ENCODE assay signal across 8 mouse cellular contexts in genomic region chr14:124191913-124192814, GRCm38 (mm10).
A peak's percentile ranks its signal among the peaks of the same experiment; 100 is the strongest.
DNase-seq lines count a peak whose midpoint lies in the region; ATAC-seq and TF ChIP-seq lines count a peak whose summit lies in the region.

No protein-coding gene starts in this region.

- H3K9me3 ChIP-seq in forebrain, embryonic 16.5 days (ENCODE audit: control insufficient read depth, low read length) = no peaks in the 10 kb centered on the region
- no peaks in the 10 kb centered on the region for H3K9me3 ChIP-seq in intestine, embryonic 15.5 days
- no peaks in the 10 kb centered on the region for H3K9me3 ChIP-seq in limb, embryonic 12.5 days

- peak; percentile 53 to 55 for DNase-seq in left cerebral cortex, adult 18-20 months (ENCODE audit: low spot score in 2 of 2)
- DNase-seq in left cerebral cortex, adult 11 months (ENCODE audit: low spot score) = no peak
- peak; percentile 75 to 83 for DNase-seq in cerebellum, adult 18-20 months
- peak; percentile 56 for DNase-seq in right cerebral cortex, adult 18-20 months
- no peak for DNase-seq in thymus, adult 2 months

- peak overlapping the region; percentile 62 for H3K4me3 ChIP-seq in forebrain, embryonic 16.5 days (replicated peaks; ENCODE audit: low read length)
- H3K4me3 ChIP-seq in intestine, embryonic 15.5 days (replicated peaks) = peak overlapping the region; percentile 24
- peak overlapping the region; percentile 21 for H3K4me3 ChIP-seq in limb, embryonic 12.5 days (replicated peaks)
- no peak overlapping the region for H3K4me3 ChIP-seq in thymus, adult 2 months (ENCODE audit: control insufficient read depth, insufficient read depth, low read length)

- H3K4me2 ChIP-seq in forebrain, embryonic 16.5 days (ENCODE audit: low read length) = peak overlapping the region; percentile 95
- H3K4me2 ChIP-seq in intestine, embryonic 15.5 days (replicated peaks) = peak overlapping the region; percentile 59
- H3K4me2 ChIP-seq in limb, embryonic 12.5 days = peak overlapping the region; percentile 48

- TF ChIP-seq CTCF in thymus, adult 2 months (IDR thresholded peaks at IDR 0.05; ENCODE audit: borderline replicate concordance, control insufficient read depth, extremely low read depth, insufficient read depth, low read length, poor library complexity) = no peak

- H3K27ac ChIP-seq in forebrain, embryonic 16.5 days (ENCODE audit: low read length) = peak overlapping the region; percentile 54
- no peak overlapping the region for H3K27ac ChIP-seq in intestine, embryonic 15.5 days
- no peak overlapping the region for H3K27ac ChIP-seq in limb, embryonic 12.5 days
- H3K27ac ChIP-seq in thymus, adult 2 months (ENCODE audit: control insufficient read depth, insufficient read depth, low read length) = no peak overlapping the region

- peak; percentile 84 for ATAC-seq in forebrain, embryonic 16.5 days
- ATAC-seq in intestine, embryonic 15.5 days = peak; percentile 78
- peak; percentile 56; the same call in 1 of the 2 replicates for ATAC-seq in limb, embryonic 12.5 days (ENCODE audit: insufficient number of reproducible peaks, insufficient read depth, low FRiP score, low TSS enrichment, low read depth)

- under 1% methylated on average over 42 of the region's 42 CpGs for WGBS in forebrain, embryonic 16.5 days
- WGBS in intestine, embryonic 15.5 days = 1% methylated on average over 42 of the region's 42 CpGs
- WGBS in limb, embryonic 12.5 days = 2% methylated on average over 40 of the region's 42 CpGs
- WGBS in thymus, adult 2 months = 9% methylated on average over 42 of the region's 42 CpGs

- H3K4me1 ChIP-seq in forebrain, embryonic 16.5 days (replicated peaks; ENCODE audit: control insufficient read depth, insufficient read depth, low read length) = peaks cover 20% of the 10 kb centered on the region
- peaks cover 4% of the 10 kb centered on the region; the same call in 1 of the 2 replicates for H3K4me1 ChIP-seq in intestine, embryonic 15.5 days (replicated peaks)
- peaks cover 6% of the 10 kb centered on the region; the same call in 1 of the 2 replicates for H3K4me1 ChIP-seq in limb, embryonic 12.5 days (replicated peaks)
- no peaks in the 10 kb centered on the region for H3K4me1 ChIP-seq in thymus, adult 2 months (replicated peaks; ENCODE audit: control insufficient read depth, insufficient read depth, low read length)

- no peaks in the 10 kb centered on the region for H3K27me3 ChIP-seq in forebrain, embryonic 16.5 days (replicated peaks; ENCODE audit: control insufficient read depth, insufficient read depth, low read length)
- H3K27me3 ChIP-seq in intestine, embryonic 15.5 days (replicated peaks) = peaks cover 24% of the 10 kb centered on the region
- peaks cover 38% of the 10 kb centered on the region for H3K27me3 ChIP-seq in limb, embryonic 12.5 days
- no peaks in the 10 kb centered on the region for H3K27me3 ChIP-seq in thymus, adult 2 months (ENCODE audit: control insufficient read depth, insufficient read depth, low read length)

- TF ChIP-seq POLR2A in thymus, adult 2 months (IDR thresholded peaks at IDR 0.05; ENCODE audit: control insufficient read depth, extremely low read depth, insufficient read depth, low read length, poor library complexity) = no peak

- H3K9ac ChIP-seq in forebrain, embryonic 16.5 days (replicated peaks; ENCODE audit: low read depth, low read length) = peak overlapping the region; percentile 74
- H3K9ac ChIP-seq in intestine, embryonic 15.5 days = no peak overlapping the region
- H3K9ac ChIP-seq in limb, embryonic 12.5 days (replicated peaks) = no peak overlapping the region

- H3K36me3 ChIP-seq in forebrain, embryonic 16.5 days (ENCODE audit: control insufficient read depth, insufficient read depth) = no peaks in the 10 kb centered on the region
- no peaks in the 10 kb centered on the region for H3K36me3 ChIP-seq in intestine, embryonic 15.5 days
- H3K36me3 ChIP-seq in limb, embryonic 12.5 days = no peaks in the 10 kb centered on the region
- H3K36me3 ChIP-seq in thymus, adult 2 months (ENCODE audit: control insufficient read depth, insufficient read depth, low read length) = no peaks in the 10 kb centered on the region

Comparison
In these comparisons a context has a peak if more than half of its experiments do, and no peak if none do; other contexts are left out.
1. DNase-seq: peak in left cerebral cortex, adult 18-20 months (2 of 2), cerebellum, adult 18-20 months (2 of 2) and right cerebral cortex, adult 18-20 months (single experiment); none in left cerebral cortex, adult 11 months (single experiment) and thymus, adult 2 months (single experiment).
2. Peak in every context shown above with its lines, with median percentiles within 50 percentile points of each other: ATAC-seq and H3K4me2 ChIP-seq.